In the genomic region with DNA sequence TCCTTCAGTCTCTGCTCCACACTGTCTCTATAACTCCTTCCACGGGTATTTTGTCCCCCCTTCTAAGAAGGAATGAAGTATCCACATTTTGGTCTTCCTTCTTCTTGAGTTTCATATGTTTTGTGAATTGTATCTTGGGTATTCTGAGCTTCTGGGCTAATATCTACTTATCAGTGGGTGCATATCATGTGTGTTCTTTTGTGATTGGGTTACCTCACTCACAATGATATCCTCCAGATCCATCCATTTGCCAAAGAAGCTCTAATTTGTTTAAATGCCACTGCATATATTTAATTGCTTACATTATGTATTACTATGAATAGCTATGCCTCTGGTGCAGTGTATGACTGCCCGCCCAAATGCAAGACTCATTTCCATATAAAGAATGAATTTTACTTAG, we compare ENCODE assay signal across 38 mouse cellular contexts. TPM values are rescaled to one million over a fixed set of nuclear protein-coding genes. Genes with fewer than 3 reads are reported as not detected.
"Had no signal": no experiment of that assay in that cellular context is flagged by ENCODE, and none has a peak within 500 bp of the region (broad histone marks: within the 10 kb centered on the region; RNA-seq: fewer than 3 reads in every experiment).

No protein-coding gene starts in this region.

RNA-seq across cellular contexts. Expression of a gene that starts 5.7 kb away (rescaled TPM):
- polyA plus RNA-seq: macrophage, myocyte had no signal

RNA-seq across cellular contexts. Expression of a gene that starts 16.5 kb away (rescaled TPM):
- total RNA-seq: layer of hippocampus, postnatal 36 days; left cerebral cortex, adult 18-20 months; left cerebral cortex, adult 2 months; left cerebral cortex, adult 8-10 months; left cerebral cortex, postnatal 10 days; left cerebral cortex, postnatal 14 days; left cerebral cortex, postnatal 25 days; left cerebral cortex, postnatal 36 days; left cerebral cortex, postnatal 4 days; liver, adult 2 months; megakaryocyte progenitor cell, adult 5-6 weeks; megakaryocyte, adult 5-6 weeks; megakaryocyte-erythroid progenitor cell, adult 5-6 weeks; midbrain, postnatal 0 days; monocyte, adult 5-6 weeks had no signal
- polyA plus RNA-seq: limb, embryonic 10.5 days; limb, embryonic 11.5 days; limb, embryonic 12.5 days; limb, embryonic 13.5 days; limb, embryonic 14.5 days; limb, embryonic 15.5 days; liver, adult 2 months; lung, adult 2 months; lung, embryonic 14.5 days; lung, embryonic 15.5 days; lung, embryonic 16.5 days; lung, postnatal 0 days; macrophage; midbrain, embryonic 10.5 days; midbrain, embryonic 11.5 days; midbrain, embryonic 12.5 days; midbrain, embryonic 13.5 days; midbrain, embryonic 14.5 days; midbrain, embryonic 15.5 days; midbrain, embryonic 16.5 days; midbrain, postnatal 0 days; myocyte; neural tube, embryonic 11.5 days; neural tube, embryonic 12.5 days; neural tube, embryonic 13.5 days had no signal

RNA-seq across cellular contexts. Expression of a gene that starts 19.8 kb away (rescaled TPM):
- polyA plus RNA-seq: macrophage, myocyte had no signal

RNA-seq across cellular contexts. Expression of a gene that starts 28.6 kb away (rescaled TPM):
- total RNA-seq: layer of hippocampus, postnatal 36 days; left cerebral cortex, adult 18-20 months; left cerebral cortex, adult 2 months; left cerebral cortex, adult 8-10 months; left cerebral cortex, postnatal 10 days; left cerebral cortex, postnatal 14 days; left cerebral cortex, postnatal 25 days; left cerebral cortex, postnatal 36 days; left cerebral cortex, postnatal 4 days; liver, adult 2 months; megakaryocyte progenitor cell, adult 5-6 weeks; megakaryocyte, adult 5-6 weeks; megakaryocyte-erythroid progenitor cell, adult 5-6 weeks; midbrain, postnatal 0 days; monocyte, adult 5-6 weeks had no signal
- polyA plus RNA-seq: limb, embryonic 10.5 days; limb, embryonic 11.5 days; limb, embryonic 12.5 days; limb, embryonic 13.5 days; limb, embryonic 14.5 days; limb, embryonic 15.5 days; liver, adult 2 months; lung, adult 2 months; lung, embryonic 14.5 days; lung, embryonic 15.5 days; lung, embryonic 16.5 days; lung, postnatal 0 days; macrophage; midbrain, embryonic 10.5 days; midbrain, embryonic 11.5 days; midbrain, embryonic 12.5 days; midbrain, embryonic 13.5 days; midbrain, embryonic 14.5 days; midbrain, embryonic 15.5 days; midbrain, embryonic 16.5 days; midbrain, postnatal 0 days; myocyte; neural tube, embryonic 11.5 days; neural tube, embryonic 12.5 days; neural tube, embryonic 13.5 days had no signal

RNA-seq across cellular contexts. Expression of a gene that starts 32.2 kb away (rescaled TPM):
- total RNA-seq: layer of hippocampus, postnatal 36 days; left cerebral cortex, adult 18-20 months; left cerebral cortex, adult 2 months; left cerebral cortex, adult 8-10 months; left cerebral cortex, postnatal 10 days; left cerebral cortex, postnatal 14 days; left cerebral cortex, postnatal 25 days; left cerebral cortex, postnatal 36 days; left cerebral cortex, postnatal 4 days; liver, adult 2 months; megakaryocyte progenitor cell, adult 5-6 weeks; megakaryocyte, adult 5-6 weeks; megakaryocyte-erythroid progenitor cell, adult 5-6 weeks; midbrain, postnatal 0 days; monocyte, adult 5-6 weeks had no signal
- polyA plus RNA-seq: limb, embryonic 10.5 days; limb, embryonic 11.5 days; limb, embryonic 12.5 days; limb, embryonic 13.5 days; limb, embryonic 14.5 days; limb, embryonic 15.5 days; liver, adult 2 months; lung, adult 2 months; lung, embryonic 14.5 days; lung, embryonic 15.5 days; lung, embryonic 16.5 days; lung, postnatal 0 days; macrophage; midbrain, embryonic 11.5 days; midbrain, embryonic 12.5 days; midbrain, embryonic 13.5 days; midbrain, embryonic 14.5 days; midbrain, embryonic 15.5 days; midbrain, embryonic 16.5 days; midbrain, postnatal 0 days; myocyte; neural tube, embryonic 11.5 days; neural tube, embryonic 13.5 days had no signal
